Mouse (Mus musculus) NIH3T3 (cell line): Measurements from ENCODE around the gene Spns3.
"Not testable (repeated sequence)": the region's sequence is repeated elsewhere in the genome, so short reads cannot be mapped to it uniquely, and the experiment has no call there.

Experiments
- DNase-seq: peaks from one replicate; pipeline ENCODE4 v3.0.0-alpha.2; 2012; ENCODE audit warnings: low read depth

Spns3 gene

GRCm38 (mm10) chr11:72556953-72557352 lies 6.6 kb upstream of the Spns3 start:
- DNase-seq: no peak

GRCm38 (mm10) chr11:72556470-72556869 lies 6.2 kb upstream of the Spns3 start:
- no peak for DNase-seq

DNA sequence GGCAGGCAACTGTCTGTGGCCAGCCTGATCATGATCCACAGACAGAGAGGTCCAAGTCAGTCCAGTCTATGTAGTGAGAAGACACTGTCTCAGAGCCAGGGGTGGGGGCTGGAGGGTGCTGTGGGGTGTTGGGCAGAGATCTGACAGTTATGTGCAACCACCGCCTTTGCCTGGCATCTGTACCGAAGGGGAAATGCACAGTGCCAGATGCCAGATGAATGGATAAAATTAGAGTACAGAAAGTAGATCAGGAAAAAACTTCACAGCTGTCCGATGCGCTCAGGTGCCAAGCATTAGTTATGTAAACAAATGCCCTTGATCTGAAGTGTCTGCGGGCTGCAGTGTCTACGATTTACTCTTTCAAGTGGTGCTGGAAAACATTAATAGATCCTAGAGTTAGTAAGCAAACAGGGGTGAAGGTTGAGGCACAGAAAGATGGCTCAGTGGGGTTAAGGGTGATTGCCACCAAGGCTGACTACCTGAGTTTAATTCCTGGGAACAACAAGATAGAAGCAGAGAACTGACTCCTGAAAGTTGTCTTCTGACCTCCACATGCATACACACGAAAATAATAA lies 1.3 kb upstream of the Spns3 start:
- no peak for DNase-seq

- DNase-seq: no peak
These were observed 3.1 kb downstream of the Spns3 start for GRCm38 (mm10) chr11:72547181-72547580.

DNA sequence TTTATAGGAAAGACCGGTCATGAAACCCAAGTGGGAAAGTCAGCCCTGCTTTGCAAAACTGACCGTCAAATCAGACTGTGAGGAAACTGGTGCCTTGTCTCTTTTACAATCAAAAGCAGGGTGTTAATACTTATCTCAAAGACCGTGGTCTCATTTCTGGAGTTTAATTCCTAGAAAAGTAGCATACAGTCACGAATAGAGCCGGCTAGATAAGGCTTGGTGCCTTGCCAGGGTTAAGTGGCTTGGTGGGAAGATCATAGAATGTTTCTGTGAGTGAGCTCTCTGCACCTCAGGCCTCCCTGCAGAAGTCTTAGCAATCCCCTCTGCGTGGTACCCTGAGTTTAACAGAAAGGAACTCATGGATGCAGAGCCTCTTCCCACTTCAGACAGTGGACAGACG lies 5.6 kb downstream of the Spns3 start:
- DNase-seq: no peak

DNA sequence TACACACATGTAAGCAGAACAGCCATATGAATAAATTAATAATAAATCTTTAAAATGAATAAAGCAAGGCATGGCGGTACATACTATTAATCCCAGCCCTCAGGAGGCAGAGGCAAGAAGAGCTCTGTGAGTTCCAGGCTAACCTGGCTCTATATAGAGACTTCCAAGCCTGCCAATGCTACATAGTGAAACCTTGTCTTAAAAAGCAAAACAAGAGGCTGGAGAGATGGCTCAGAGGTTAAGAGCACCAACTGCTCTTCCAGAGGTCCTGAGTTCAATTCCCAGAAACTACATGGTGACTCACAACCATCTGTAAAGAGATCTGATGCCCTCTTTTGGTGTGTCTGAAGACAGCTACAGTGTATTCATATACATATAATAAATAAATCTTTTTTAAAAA lies 6.6 kb downstream of the Spns3 start:
- DNase-seq: not testable (repeated sequence)

- no peak for DNase-seq
These were observed 7.7 kb downstream of the Spns3 start for GRCm38 (mm10) chr11:72542586-72542985.

DNA sequence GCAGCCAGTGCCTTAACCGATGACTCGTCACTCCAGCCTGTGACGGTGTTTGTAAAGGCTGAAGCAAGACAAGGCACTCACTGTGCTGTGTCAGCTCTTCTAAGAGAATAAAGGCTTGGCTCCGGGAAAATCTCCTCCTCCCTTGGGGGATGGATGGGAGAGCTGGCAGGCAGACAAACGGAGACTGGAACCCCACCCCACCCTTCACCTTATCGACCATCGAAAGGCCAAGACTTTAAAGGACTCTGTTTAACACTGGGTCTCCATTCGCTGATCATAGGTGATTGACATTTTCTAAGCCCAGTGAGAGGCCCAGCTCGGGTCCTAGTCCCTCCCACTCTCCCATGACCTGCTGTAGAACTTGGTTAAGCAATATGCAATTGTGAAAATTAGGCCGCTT lies 8.4 kb downstream of the Spns3 start:
- no peak for DNase-seq

GRCm38 (mm10) chr11:72540437-72540836 lies 9.9 kb downstream of the Spns3 start:
- DNase-seq: no peak

DNA sequence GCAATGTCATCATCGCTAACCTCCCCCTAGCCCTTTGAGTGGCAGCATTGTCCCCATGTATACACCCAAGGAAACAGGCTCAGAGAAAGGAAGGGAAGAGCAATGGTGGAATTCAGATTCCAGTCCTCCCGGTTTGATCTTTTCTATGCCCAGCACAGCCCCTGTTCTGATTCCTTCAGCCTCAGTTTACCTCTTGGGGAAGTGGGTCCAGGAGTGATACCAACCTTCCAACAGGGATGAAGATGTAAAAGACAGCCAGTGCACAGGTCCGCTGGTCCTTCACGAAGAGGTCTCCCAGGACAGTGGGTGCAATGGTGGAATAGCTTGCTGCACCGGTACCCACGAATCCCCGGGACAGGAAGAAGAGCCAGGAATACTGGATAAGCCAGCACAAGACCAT lies 11.5 kb downstream of the Spns3 start:
- DNase-seq: no peak

DNA sequence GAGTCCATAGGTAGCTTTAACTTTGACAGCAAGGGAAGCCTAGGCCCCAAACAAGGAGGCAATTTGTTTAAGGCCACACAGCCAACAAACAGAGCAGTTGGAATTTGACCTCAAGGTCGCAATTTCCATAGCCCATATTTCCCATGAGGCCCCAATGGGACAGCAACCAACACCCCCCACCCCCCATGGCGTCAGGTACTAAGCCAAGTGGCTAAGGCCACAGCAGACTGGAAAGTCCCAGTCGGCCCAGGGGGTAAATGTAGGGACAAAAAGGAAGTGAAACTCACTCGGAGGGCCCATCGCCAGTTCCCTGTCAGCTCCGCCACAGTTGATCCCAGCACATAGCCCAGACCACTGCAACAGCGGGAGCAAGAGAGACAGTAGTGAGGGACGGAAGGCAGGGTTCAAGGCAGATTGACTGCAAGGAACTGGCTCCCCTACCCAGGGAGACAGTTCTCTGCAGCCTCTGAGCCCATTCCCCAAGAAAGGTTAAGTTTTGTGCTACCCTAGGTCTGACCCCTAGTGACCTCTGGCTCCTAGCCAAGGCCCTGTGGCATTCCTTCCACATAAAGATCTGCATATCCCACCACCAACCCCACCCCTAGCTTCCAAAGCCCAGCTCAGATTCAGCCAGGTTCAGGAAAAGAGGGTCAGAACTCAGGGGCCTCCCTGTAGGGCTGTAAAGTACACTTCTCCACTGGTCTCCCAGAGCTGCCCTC lies 12.1 kb downstream of the Spns3 start:
- DNase-seq: no peak

DNA sequence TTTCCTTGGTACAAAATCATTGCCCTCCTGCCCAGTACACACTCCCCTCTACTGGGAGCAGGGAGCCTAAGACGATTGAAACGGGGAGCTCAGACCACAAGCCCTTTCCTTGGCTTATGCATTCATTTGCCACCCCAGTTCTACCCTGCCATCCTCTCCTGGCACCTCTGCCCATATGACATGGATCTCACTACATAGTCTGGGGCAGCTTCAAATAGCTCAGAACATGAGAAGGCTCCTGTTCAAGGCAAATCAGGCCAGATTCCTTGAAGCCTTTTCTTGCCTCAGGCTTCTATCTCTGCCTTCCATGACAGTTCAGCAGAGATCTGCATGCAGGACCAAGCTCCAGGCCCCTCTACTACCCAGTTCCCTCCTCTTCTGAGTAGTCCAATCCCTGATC lies 12.8 kb downstream of the Spns3 start:
- DNase-seq: no peak

DNA sequence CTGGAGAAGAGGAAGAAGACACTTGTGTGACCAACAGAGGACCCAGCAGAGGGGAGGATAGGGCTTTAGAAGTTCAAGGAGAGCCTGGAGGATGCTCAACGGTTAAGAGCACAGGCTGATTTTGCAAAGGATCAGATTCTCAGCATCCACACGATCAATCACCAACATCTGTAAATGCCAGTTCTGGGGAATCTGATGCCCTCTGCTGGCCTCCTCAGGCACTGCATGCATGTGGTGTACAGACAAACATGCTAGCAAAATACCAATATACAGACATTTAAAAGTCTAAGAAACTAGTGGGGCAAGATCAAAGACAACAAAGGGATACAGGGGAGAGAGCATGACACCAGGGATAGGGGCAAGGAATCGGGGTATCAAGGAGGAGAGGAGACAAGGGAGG lies 14.8 kb downstream of the Spns3 start:
- DNase-seq: peak; percentile 20

- no peak for DNase-seq
These were observed 17.4 kb downstream of the Spns3 start for GRCm38 (mm10) chr11:72532890-72533289.

DNA sequence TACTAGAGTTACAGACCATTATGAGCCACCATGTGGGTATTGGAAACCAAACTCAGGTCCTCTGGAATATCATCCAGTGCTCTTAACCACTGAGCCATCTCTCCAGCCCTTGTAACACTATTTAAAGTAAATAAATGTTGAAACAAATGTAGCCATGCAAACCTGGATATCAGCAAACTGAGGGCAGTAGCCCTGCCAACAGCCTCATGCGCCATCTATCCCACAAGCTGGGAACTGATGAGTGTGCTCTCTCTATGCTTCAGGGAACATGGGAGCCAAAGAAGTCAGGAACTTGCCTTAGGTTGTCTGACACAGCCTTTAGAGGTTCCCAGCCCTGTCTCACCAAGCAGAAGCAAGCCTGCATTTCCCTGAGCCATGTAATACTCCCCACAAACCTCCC lies 18.7 kb downstream of the Spns3 start:
- DNase-seq: peak; percentile 23

GRCm38 (mm10) chr11:72531144-72531543 lies 19.2 kb downstream of the Spns3 start:
- DNase-seq: no peak

DNA sequence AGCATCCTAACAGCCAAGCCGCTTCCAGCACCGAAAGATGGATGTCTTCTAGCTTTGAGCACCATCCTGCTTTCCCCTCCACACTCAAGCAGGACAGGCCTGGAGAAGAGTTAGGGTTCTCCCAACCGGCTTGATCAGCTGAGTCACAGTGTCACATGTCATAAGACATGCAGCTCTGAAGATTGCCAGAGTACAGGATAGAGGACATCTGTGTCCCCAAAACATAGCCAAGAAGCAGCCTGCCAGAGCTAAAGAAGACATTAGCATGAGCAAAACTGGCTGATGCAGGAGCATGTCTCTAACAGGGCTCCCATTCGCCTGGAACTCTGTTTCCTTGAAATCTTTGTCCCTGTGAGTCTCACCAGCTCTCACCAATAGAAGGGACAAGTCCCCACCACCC lies 24.1 kb downstream of the Spns3 start:
- DNase-seq: no peak

GRCm38 (mm10) chr11:72523711-72524110 lies 26.6 kb downstream of the Spns3 start:
- DNase-seq: no peak

GRCm38 (mm10) chr11:72522616-72523041 lies 27.7 kb downstream of the Spns3 start:
- DNase-seq: peak; percentile 65

DNA sequence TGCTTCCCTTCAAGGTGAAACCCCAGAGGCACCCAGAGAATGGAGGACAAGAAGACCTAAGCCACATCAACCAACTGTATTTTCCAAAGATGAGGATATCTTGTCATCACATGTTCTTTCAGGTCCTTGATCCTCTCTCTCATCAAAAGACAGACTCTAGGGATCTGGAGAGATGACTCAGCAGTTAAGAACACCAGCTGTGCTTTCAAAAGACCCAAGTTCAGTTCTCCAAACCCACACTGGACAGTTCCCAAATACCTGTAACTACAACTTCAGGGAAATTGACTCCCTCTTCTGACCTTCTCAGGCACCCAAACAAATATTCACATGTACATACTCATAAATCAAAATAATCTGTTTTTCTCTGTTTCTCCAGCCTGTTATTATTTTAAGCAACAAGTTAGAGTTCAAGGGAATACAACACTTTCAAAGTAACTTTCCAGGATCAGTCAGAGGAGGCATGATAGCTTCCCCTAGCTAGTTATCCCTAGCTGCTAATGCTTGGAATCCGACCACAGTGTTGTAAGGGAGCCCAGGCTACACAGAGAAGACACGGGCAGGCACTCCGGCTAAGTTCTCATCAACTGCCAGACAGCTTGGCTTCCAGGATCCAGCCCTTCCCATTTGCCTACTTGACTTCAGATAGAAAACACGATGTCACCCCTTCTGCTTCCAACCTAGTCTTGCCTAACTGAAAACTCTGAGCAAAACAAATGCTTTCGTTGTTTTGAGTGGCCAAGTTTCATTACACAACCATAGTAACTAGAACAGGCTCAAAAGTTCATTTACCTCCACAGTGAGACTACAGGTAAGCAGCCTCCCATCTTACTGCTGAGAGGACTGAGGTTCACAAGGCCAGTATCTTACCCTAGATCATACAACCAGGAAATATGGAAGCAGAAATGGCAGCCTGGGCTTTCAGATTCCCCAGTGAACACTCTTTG lies 28.4 kb downstream of the Spns3 start:
- peak; percentile 50 for DNase-seq

DNA sequence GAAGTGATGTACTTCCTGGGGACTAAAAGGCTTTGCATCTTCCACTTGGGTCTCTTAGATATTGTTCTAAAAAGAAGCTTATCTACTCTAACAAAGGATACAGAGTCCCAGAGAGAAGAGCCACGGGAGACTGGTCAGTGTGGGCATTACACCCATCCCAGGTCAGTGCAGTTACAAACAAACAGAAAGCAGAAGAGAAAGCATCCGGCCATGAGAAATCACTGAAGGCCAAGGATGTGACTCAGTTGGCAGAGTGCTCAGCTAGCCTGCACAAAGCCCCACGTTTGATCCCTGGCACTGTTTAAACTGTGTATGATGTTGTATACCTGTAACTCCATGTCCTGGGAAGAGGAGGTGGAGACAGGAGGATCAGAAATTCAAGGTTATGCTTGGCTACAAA lies 30.4 kb downstream of the Spns3 start:
- peak; percentile 33 for DNase-seq

DNA sequence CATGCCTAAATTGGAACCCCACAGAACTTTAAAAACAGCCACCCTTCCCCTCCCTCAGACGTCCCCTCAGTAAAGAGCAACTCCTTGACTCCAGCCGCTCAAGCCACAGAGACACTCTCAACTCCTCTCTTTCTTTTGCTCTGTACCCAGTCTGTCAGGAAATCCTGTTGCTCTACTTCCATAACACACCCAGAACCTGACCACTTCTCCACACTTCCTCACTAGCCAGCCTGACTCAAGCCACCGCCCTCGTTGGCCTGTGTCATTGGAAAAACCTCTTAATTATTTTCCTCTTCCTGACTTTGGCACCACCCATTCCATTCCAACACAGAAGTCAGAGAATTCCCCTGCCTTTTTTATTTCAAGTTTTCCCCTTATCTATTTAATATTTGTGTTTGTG lies 31.1 kb downstream of the Spns3 start:
- no peak for DNase-seq

- DNase-seq: no peak
These were observed 31.9 kb downstream of the Spns3 start for GRCm38 (mm10) chr11:72518449-72518848.
